Mouse (Mus musculus): ENCODE results near the gene Cacfd1.

GRCm38 (mm10) chr2:27067996-27068395, 58.3 kb downstream of the Cacfd1 start:
- no peak for TF ChIP-seq CTCF (IDR thresholded peaks at IDR 0.05; ENCODE audit: insufficient read depth, low read depth, low read length)
- TF ChIP-seq POLR2A (IDR thresholded peaks at IDR 0.05; ENCODE audit: insufficient read depth, low read depth, low read length) = no peak
